Mouse (Mus musculus): Measurements from ENCODE around the gene Ppp1r12a.

GRCm38 (mm10) chr10:108209396-108209795 is 47.4 kb downstream of the Ppp1r12a start:
- TF ChIP-seq CTCF (IDR thresholded peaks at IDR 0.05) (no peak), EP300 (IDR thresholded peaks at IDR 0.05) (no peak)
